Mouse (Mus musculus) liver, adult (tissue): ENCODE results near the gene Pdzrn4.

ENCODE experiments used
- GATA4 ChIP-seq: IDR thresholded peaks from 2 replicates; pipeline ENCODE4 v1.6.1; 2014; ENCODE audit warnings: mild to moderate bottlenecking, low read length; ENCODE audit not compliant: insufficient replicate concordance

Pdzrn4 gene

DNA sequence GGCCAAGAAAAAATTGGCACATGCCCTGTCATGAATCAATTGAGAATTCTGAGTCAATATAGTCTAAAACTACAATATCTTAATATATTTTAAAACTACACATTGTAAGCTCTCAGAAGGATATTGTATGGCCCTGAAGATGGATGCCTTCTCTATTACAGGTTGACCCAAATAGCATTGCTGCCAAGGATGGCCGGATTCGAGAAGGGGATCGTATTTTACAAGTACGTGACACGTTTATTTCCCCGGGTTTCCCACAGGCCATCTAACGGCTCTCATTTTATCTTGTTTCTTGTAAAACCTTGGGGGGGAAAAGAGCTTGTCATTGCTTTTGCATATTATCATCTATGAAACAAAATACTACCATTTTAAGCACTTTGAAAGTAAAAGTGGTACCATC is 349.4 kb downstream of the Pdzrn4 start:
- no peak for TF ChIP-seq GATA4

DNA sequence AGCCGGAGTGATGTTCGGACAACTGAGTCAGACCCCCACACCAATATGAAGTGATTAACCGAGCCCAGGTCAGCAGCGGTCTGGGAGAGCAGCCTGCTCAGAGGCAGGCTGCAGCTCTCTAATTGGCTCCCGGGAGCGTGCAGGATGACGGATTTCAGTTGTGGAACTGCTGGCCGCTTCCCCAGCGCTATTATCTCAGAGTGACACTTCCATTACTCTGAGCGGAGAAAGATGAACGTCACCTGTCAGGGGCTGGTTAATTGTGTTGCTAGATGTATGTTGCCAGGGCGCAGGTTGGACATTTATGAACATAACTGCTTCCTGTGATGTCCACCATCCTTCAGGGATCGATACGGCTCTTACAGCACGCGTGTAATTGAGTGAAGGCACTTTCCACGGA is 355.5 kb downstream of the Pdzrn4 start:
- TF ChIP-seq GATA4 = no peak

DNA sequence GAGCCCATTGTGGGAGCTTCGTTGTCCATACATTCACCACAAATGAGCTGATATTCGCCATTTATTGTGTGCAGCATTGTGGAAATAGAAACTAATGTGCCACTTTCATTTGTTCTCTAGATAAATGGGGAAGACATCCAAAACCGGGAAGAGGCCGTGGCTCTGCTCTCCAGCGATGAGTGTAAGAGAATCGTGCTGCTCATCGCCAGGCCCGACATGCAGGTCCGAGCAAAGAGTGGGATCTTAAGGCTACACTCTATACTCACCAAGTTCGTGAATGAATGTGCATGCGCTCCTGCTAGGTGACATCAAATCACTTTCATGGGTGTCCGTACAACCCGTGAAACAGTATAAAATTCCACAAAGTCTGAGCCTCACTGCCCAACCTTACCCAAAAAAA is 355.9 kb downstream of the Pdzrn4 start:
- no peak for TF ChIP-seq GATA4

DNA sequence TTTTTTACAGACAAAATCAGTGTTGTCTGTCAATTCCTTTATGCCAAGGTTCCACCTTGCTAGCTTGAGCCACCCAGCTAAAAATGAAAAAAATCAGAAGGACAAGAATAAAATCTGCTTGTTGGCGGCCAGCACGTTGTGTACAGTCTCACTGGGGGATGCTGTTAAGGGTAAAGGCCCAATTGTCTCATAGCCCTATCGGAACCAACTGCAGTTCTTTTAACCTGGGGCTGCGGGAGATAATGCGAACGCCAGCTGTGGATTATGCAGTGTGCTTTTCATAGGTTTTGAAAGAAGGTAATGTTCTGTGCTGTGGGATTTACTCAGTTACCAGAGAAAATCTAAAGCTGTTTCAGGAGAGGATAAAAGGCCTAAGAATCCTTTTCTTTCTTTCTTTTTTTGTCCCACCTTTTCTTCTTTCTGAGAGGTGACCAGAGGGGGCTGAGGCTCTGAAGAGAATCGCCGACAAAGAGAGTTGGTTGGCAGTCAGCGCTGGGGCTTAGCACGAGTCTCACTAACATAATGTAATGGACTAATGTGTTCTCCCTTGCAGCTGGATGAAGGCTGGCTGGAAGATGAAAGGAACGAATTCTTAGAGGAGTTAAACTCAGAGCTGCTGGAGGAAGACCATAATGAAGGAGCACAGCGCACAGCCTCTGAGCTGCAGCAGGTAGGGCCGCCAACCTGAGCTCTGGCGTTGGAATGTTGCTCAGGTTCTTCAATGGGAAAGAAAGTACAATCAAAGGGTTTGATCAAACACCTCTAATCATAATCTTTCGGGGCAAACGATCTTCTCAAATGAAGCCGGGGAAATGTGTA is 360.6 kb downstream of the Pdzrn4 start:
- TF ChIP-seq GATA4 = no peak

DNA sequence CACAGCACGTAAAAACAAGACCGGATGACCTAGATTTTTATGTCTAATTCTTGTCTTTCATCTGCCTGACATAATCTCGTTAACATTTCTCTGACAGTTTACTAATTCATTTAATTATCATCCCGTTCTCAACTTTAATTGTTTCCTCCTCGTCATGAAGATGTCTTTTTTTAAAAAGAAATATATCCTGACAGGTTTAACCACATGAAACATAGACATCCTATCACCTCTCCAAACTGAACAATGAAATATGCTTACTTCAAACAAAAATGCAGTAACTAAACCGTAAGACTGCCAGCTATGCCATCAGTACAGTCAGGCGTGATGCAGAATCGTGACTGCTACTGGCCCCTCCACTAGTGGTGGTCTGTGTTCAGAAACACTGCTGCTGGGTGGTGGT is 362.3 kb downstream of the Pdzrn4 start:
- no peak for TF ChIP-seq GATA4

DNA sequence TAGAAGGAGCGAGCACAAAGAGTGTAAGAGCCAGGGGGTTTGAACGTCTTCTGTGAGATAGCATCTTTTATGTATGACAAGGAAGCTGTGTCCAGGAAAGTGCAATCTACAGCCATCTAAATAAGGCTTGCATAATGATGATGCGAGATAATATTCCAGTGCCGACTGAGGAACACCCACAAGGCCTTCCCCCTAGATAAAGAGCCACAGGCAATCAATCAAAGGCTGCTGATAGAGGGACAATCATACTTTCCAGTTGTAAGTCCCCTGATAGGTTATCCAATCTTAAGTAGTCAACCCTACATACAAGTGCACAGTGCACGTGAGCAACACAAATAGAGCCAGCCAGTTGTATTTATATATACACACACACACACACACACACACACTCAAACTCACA is 366.6 kb downstream of the Pdzrn4 start:
- no peak for TF ChIP-seq GATA4

DNA sequence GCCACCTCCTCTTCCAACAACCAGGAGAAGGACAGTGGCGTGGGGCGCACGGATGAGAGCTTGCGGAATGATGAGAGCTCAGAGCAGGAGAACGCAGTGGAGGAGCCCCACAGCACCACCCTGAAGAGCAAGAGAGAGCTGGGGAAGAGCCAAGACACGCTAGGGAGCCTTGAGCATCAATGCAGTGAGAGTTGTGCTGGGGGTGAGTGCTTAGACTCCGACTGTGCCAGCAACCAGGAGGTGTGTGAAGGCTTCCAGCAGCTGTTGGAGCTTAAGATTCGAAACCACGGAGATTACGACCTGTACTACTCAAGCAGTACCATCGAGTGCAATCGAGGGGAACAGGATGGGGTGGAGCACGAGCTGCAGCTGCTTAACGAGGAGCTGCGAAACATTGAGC is 372.9 kb downstream of the Pdzrn4 start:
- no peak for TF ChIP-seq GATA4

DNA sequence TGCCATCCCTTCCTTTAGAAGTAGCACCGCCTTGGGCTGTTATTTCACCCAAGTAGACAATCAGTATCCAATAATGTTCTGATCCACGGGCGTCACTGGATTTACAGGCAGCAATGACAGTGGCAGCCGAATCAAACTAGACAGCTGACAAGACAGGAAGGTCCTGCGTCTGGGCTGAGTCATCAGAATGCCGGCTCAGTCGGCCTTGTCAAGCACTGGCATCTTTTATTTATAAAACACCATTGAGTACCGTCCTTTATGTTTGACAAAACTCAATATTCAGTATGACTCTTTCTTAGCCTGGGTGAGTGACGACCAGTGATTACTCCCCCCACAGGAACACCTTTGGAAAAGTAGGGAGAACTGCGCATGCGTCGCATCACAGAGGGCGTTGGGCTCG is 391.4 kb downstream of the Pdzrn4 start:
- TF ChIP-seq GATA4 = no peak

DNA sequence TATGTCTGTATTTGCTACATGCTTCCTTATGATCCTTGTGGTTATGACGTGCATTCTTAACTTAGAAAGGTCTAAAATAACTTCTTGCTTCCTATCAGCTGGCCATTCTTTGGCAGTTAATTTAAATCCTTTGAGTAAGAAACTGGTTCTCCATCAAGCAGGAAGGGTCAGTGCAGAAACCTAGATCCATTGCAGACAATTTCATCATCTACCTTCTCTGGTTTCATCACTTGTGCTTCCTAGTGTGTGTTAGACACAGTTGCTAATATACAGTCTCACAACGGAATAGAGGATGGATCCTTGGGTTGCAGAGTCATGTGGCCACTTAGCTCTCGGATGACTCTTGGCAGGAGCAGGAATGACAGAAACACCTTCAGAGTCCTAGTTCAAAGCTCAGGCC is 397.6 kb downstream of the Pdzrn4 start:
- no peak for TF ChIP-seq GATA4

DNA sequence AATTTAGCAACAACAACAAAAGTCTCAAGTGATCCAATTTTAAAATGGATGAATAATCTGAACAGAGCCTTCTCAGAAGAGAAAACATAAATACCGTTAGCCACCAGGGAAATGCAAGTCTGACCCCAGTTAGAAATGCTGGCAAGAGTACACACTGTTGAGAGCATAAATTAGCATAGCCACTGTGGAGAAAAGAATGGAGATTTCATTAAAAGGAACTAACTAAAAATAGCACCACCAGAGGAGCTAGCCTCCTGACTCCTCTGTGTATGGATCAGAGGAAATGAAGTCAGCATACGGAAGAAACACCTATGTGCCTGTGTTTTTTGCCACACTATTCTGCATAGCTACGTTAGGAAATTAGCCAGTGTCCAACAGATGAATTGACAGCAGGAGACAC is 409.3 kb downstream of the Pdzrn4 start:
- TF ChIP-seq GATA4 = no peak

DNA sequence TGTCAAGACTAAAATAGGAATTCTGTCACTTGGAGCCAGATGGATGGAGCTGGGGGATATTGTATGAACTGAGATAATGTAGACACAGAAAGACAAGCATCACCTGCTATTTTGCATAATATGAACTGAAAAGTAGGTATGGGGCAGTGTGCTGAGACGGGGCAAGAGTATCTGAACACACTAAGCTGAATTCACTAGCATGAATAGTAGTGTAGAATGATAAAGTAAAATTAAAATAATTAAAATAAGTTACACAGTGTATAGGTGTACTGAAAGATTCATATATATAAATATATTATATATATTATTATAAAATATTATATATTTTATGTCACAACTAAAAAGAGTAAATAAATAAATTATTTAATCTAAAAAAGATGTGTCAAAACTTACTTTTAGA is 409.7 kb downstream of the Pdzrn4 start:
- TF ChIP-seq GATA4 = no peak
